Mouse (Mus musculus) spleen, adult 2 months (tissue): ENCODE measurements around the gene Ahdc1.

Experiments used
- CTCF ChIP-seq: fragments of 200-500 bp; IDR thresholded peaks from 2 replicates; pipeline ENCODE4 v1.5.1; 2011; ENCODE audit warnings: mild to moderate bottlenecking, inconsistent platforms; ENCODE audit not compliant: insufficient read depth, insufficient read length, insufficient replicate concordance; ENCODE audit errors: extremely low read depth
- POLR2A ChIP-seq: fragments of 200-500 bp; IDR thresholded peaks from 2 replicates; pipeline ENCODE4 v1.6.1; 2011; ENCODE audit warnings: low read depth, low read length, inconsistent platforms

GRCm38 (mm10) chr4:133109335-133109801, 98.3 kb downstream of the Ahdc1 start:
- TF ChIP-seq POLR2A = no peak
- no peak for TF ChIP-seq CTCF
